Mouse (Mus musculus) brain, embryonic 14.5 days (tissue): ENCODE measurements around the gene Sept1.

Experiments
- CTCF ChIP-seq: fragments of 200-500 bp; IDR thresholded peaks from 2 replicates; pipeline ENCODE4 v1.5.1; 2012; ENCODE audit warnings: inconsistent platforms, mild to moderate bottlenecking, moderate library complexity, borderline replicate concordance; ENCODE audit not compliant: insufficient read depth, insufficient read length; ENCODE audit errors: extremely low read depth
- POLR2A ChIP-seq: fragments of 200-500 bp; IDR thresholded peaks from 2 replicates; pipeline ENCODE4 v1.6.1; 2012; ENCODE audit warnings: mild to moderate bottlenecking, inconsistent platforms, borderline replicate concordance; ENCODE audit not compliant: poor library complexity, insufficient read depth, insufficient read length, severe bottlenecking; ENCODE audit errors: extremely low read depth

GRCm38 (mm10) chr7:127231376-127231775, 1.6 kb downstream of the Sept1 start:
- TF ChIP-seq CTCF (no peak), POLR2A (no peak)
